Mouse (Mus musculus) spleen, adult 2 months (tissue): ENCODE data around the gene Glud1. TPM values are rescaled to one million over a fixed set of nuclear protein-coding genes. Genes with fewer than 3 reads are reported as not detected.
"Not testable (repeated sequence)": the region's sequence is repeated elsewhere in the genome, so short reads cannot be mapped to it uniquely, and the experiment has no call there.

ENCODE experiments used
- DNase-seq, 2 experiments: peaks; one replicate each; pipeline versions ENCODE4 v3.0.0 to v3.0.0-alpha.2; 2012 to 2021; ENCODE audit warnings: low spot score in 2 of 2, low read depth in 1 of 2
- H3K27ac ChIP-seq: fragments of 200-500 bp; 2 replicates; pipeline ENCODE4 v1.5.1; 2012; ENCODE audit warnings: low read length, inconsistent platforms; ENCODE audit not compliant: insufficient read depth
- H3K27me3 ChIP-seq: fragments of 200-500 bp; 2 replicates; pipeline ENCODE4 v1.6.1; 2012; ENCODE audit warnings: mild to moderate bottlenecking, moderate library complexity, low read length, inconsistent platforms; ENCODE audit not compliant: control insufficient read depth, insufficient read depth
- H3K36me3 ChIP-seq: fragments of 200-500 bp; 2 replicates; pipeline ENCODE4 v1.6.1; 2012; ENCODE audit warnings: mild to moderate bottlenecking, low read length, inconsistent platforms; ENCODE audit not compliant: control insufficient read depth, insufficient read depth
- H3K4me1 ChIP-seq: fragments of 200-500 bp; 2 replicates; pipeline ENCODE4 v1.6.1; 2011; ENCODE audit warnings: inconsistent platforms; ENCODE audit not compliant: control insufficient read depth, insufficient read depth, insufficient read length
- H3K4me3 ChIP-seq: fragments of 200-500 bp; 2 replicates; pipeline ENCODE4 v1.5.1; 2011; ENCODE audit warnings: mild to moderate bottlenecking, inconsistent platforms; ENCODE audit not compliant: insufficient read depth, insufficient read length; ENCODE audit errors: extremely low read depth
- CTCF ChIP-seq: fragments of 200-500 bp; IDR thresholded peaks from 2 replicates; pipeline ENCODE4 v1.5.1; 2011; ENCODE audit warnings: mild to moderate bottlenecking, inconsistent platforms; ENCODE audit not compliant: insufficient read depth, insufficient read length, insufficient replicate concordance; ENCODE audit errors: extremely low read depth
- POLR2A ChIP-seq: fragments of 200-500 bp; IDR thresholded peaks from 2 replicates; pipeline ENCODE4 v1.6.1; 2011; ENCODE audit warnings: low read depth, low read length, inconsistent platforms
- WGBS: fragments of 180-500 bp; shearing (Covaris S2); methylation state at CpG from one replicate; pipeline ENCODE4 v1.1.7; 2018; 5-methylcytosine and 5-hydroxymethylcytosine counted together
- polyA plus RNA-seq: library from polyadenylated mRNA; depleted of rRNA; stranded (reverse); fragments of >200 nt; gene quantifications from 2 replicates; pipeline ENCODE4 v1.2.3, GENCODE M21; 2012

Glud1 gene
- polyA plus RNA-seq, 1 experiment, result 47.7 TPM

- Histone ChIP-seq H3K27ac (no peak overlapping the region), H3K4me3 (no peak overlapping the region), H3K27me3 (0 out of 2 replicates have a peak, but pooled peaks cover 3% of the 10 kb centered on the region), H3K4me1 (no peaks in the 10 kb centered on the region), H3K36me3 (no peaks in the 10 kb centered on the region)
- TF ChIP-seq POLR2A (no peak), CTCF (no peak)
- no peak for DNase-seq
- 75% methylated on average over 6 of the region's 6 CpGs for WGBS
Observed at GRCm38 (mm10) chr14:34360251-34360650, 49.7 kb downstream of the Glud1 start.

GRCm38 (mm10) chr14:34362135-34362534 is 51.6 kb downstream of the Glud1 start:
- no peak for DNase-seq
- Histone ChIP-seq H3K4me1 (no peaks in the 10 kb centered on the region), H3K27me3 (0 out of 2 replicates have a peak, but pooled peaks cover 3% of the 10 kb centered on the region), H3K36me3 (no peaks in the 10 kb centered on the region), H3K4me3 (no peak overlapping the region), H3K27ac (no peak overlapping the region)
- WGBS, result 68% methylated on average over 4 of the region's 4 CpGs
- TF ChIP-seq POLR2A, result no peak
- no peak for TF ChIP-seq CTCF

GRCm38 (mm10) chr14:34362726-34363445 is 52.4 kb downstream of the Glud1 start:
- no peak overlapping the region for H3K4me3 ChIP-seq

GRCm38 (mm10) chr14:34363490-34364253 is 53.1 kb downstream of the Glud1 start:
- H3K4me1 ChIP-seq, result no peaks in the 10 kb centered on the region
- H3K36me3 ChIP-seq, result no peaks in the 10 kb centered on the region
- 0 out of 2 replicates have a peak overlapping the region, but pooled peaks have one; percentile 26 for H3K27ac ChIP-seq
- H3K27me3 ChIP-seq, result 0 out of 2 replicates have a peak, but pooled peaks cover 3% of the 10 kb centered on the region
- TF ChIP-seq POLR2A, result no peak
- TF ChIP-seq CTCF, result no peak
- no peak for DNase-seq
- peak overlapping the region; percentile 36; the same call in 1 of the 2 replicates for H3K4me3 ChIP-seq
- 16% methylated on average over 32 of the region's 32 CpGs for WGBS

More at GRCm38 (mm10) chr14:34362726-34363445, 52.4 kb downstream of the Glud1 start:
- peak in 1 of 2 experiments; percentile 24 for DNase-seq
- no peaks in the 10 kb centered on the region for H3K36me3 ChIP-seq
- WGBS, result 54% methylated on average over 18 of the region's 18 CpGs
- H3K27ac ChIP-seq, result no peak overlapping the region
- TF ChIP-seq POLR2A (no peak), CTCF (peak; percentile 40; the same call in 1 of the 2 replicates)
- H3K27me3 ChIP-seq, result 0 out of 2 replicates have a peak, but pooled peaks cover 3% of the 10 kb centered on the region
- H3K4me1 ChIP-seq, result no peaks in the 10 kb centered on the region

- not testable (repeated sequence) for DNase-seq, H3K27me3 ChIP-seq, H3K4me3 ChIP-seq, H3K36me3 ChIP-seq, H3K27ac ChIP-seq, H3K4me1 ChIP-seq
- WGBS, result 86% methylated on average over 15 of the region's 15 CpGs
Observed at GRCm38 (mm10) chr14:34364254-34365146, 54.0 kb downstream of the Glud1 start.

- no peaks in the 10 kb centered on the region for H3K36me3 ChIP-seq
- WGBS, result 94% methylated on average over 2 of the region's 2 CpGs
- no peak overlapping the region for H3K4me3 ChIP-seq
- TF ChIP-seq CTCF (no peak), POLR2A (no peak)
- H3K27ac ChIP-seq, result no peak overlapping the region
- no peaks in the 10 kb centered on the region for H3K4me1 ChIP-seq
- no peak for DNase-seq
- 0 out of 2 replicates have a peak, but pooled peaks cover 3% of the 10 kb centered on the region for H3K27me3 ChIP-seq
Observed at GRCm38 (mm10) chr14:34365147-34365507, 54.6 kb downstream of the Glud1 start.
